Comparison of ENCODE assay signal across 8 mouse cellular contexts in the genomic region with DNA sequence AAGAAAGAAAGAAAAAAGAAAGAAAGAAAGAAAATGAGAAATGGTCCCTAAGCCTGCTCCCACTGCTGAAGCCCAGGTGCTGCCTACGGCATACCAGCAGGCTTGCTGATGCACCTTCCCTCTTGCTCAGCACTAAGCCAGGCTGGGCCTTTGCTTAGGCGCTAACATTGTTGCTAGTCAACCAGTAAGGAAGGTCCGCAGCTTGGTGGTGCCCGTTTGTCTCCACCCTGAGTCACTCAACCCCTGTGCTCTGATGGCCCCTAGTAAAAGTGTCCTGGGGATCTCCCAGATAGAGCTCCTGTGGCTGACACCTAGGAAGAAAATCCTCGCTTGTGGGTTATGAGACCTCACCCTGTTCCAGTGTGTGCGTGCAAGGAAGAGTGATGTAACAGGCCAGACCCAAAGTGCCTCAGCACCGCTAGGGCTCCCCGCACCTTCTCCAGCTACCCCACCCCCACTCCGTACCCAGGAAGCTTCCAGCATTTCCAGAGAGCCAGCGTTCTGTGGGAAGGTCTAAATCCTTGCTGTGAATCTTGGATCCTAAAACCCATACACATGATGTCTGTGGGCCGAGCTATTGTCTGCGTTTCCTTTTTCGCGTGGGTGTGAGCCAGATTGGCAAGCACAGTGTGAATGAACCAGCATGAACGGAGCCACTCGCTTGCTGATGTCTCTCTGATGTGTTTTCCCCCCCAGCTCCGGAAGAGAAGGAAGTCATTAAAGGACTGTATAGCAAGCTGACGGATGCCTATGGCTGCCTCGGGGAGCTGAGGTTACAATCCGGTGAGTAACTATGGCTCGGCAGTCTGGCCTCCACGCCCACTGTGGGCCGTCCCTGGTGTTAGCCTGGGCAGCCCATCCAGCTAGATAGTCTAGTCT. TPM values are rescaled to one million over a fixed set of nuclear protein-coding genes. Genes with fewer than 3 reads are reported as not detected.
DNase-seq lines count a peak whose midpoint lies in the region; ATAC-seq and TF ChIP-seq lines count a peak whose summit lies in the region.

No protein-coding gene starts in this region.

- H3K27me3 ChIP-seq in E14TG2a.4 (ENCODE audit: insufficient read depth, low read length), result no peaks in the 10 kb centered on the region; the same call in none of the 2 replicates
- H3K27me3 ChIP-seq in embryonic facial prominence, embryonic 14.5 days (replicated peaks; ENCODE audit: control insufficient read depth, insufficient read depth, low read length), result no peaks in the 10 kb centered on the region

- 0 out of 2 replicates have a peak overlapping the region, but pooled peaks have one; percentile 28 for H3K27ac ChIP-seq in embryonic facial prominence, embryonic 14.5 days (replicated peaks; ENCODE audit: low read depth, low read length)

- H3K4me1 ChIP-seq in E14TG2a.4 (replicated peaks; ENCODE audit: low read depth, low read length), result peaks cover 74% of the 10 kb centered on the region
- H3K4me1 ChIP-seq in embryonic facial prominence, embryonic 14.5 days (ENCODE audit: control insufficient read depth, insufficient read depth, low read length), result peaks cover 33% of the 10 kb centered on the region

- peak overlapping the region; percentile 69 for H3K4me3 ChIP-seq in E14TG2a.4 (replicated peaks; ENCODE audit: low read length)
- H3K4me3 ChIP-seq in embryonic facial prominence, embryonic 14.5 days (ENCODE audit: low read depth, low read length), result 0 out of 2 replicates have a peak overlapping the region, but pooled peaks have one; percentile 0

- 0 out of 2 replicates have a peak, but pooled peaks cover 5% of the 10 kb centered on the region for H3K36me3 ChIP-seq in E14TG2a.4 (ENCODE audit: insufficient read depth, low read length)
- no peaks in the 10 kb centered on the region for H3K36me3 ChIP-seq in embryonic facial prominence, embryonic 14.5 days (ENCODE audit: control insufficient read depth, insufficient read depth, low read length)

- H3K9me3 ChIP-seq in E14TG2a.4 (ENCODE audit: low read length), result no peaks in the 10 kb centered on the region
- H3K9me3 ChIP-seq in embryonic facial prominence, embryonic 14.5 days (ENCODE audit: control insufficient read depth, low read length), result no peaks in the 10 kb centered on the region

- ATAC-seq in embryonic facial prominence, embryonic 14.5 days (ENCODE audit: low read depth), result peak; percentile 62

- TF ChIP-seq CTCF in E14TG2a.4 (conservative IDR thresholded peaks at IDR 0.05; ENCODE audit: low read length), result no peak

- intact Hi-C loops in heart, postnatal 10 days (cut with DNase I), result no loop called here

- peak overlapping the region; percentile 44 for H3K4me2 ChIP-seq in embryonic facial prominence, embryonic 14.5 days (ENCODE audit: low read depth, low read length)

- DNase-seq in adrenal gland, adult 2 months, result peak; percentile 36
- no peak for DNase-seq in adrenal gland, postnatal 4 days (ENCODE audit: low spot score in 2 of 2)
- peak; percentile 63 for DNase-seq in embryonic facial prominence, embryonic 14.5 days (ENCODE audit: low spot score)
- DNase-seq in heart, postnatal 10 days, result peak; percentile 71 to 74
- peak; percentile 68 to 70 for DNase-seq in layer of hippocampus, postnatal 10 days (ENCODE audit: low spot score in 2 of 2)
- peak; percentile 79 for DNase-seq in lung, postnatal 10 days
- DNase-seq in spleen, postnatal 36 days (ENCODE audit: low spot score in 2 of 2), result peak; percentile 45 to 46

- WGBS in embryonic facial prominence, embryonic 14.5 days, result 31% methylated on average over 23 of the region's 23 CpGs

- H3K9ac ChIP-seq in embryonic facial prominence, embryonic 14.5 days (ENCODE audit: low read depth, low read length), result peak overlapping the region; percentile 30

RNA-seq across cellular contexts. Expression of gene Synj2, which starts 34.3 kb away (rescaled TPM):
- 10 to 100 TPM in 1 of 2 experiments, 1 to 10 TPM in 1; 9.7 to 18.3 TPM for total RNA-seq in adrenal gland, adult 2 months (2021)
- polyA plus RNA-seq in adrenal gland, adult 2 months (2012; rRNA removed), result 3.6 and 4.6 TPM in 2 replicates
- total RNA-seq in adrenal gland, postnatal 4 days (2021), result 10 to 100 TPM; 12.4 to 12.8 TPM
- polyA plus RNA-seq in embryonic facial prominence, embryonic 14.5 days (2014; fragmentation: Nextera tagmentation; extraction: Ambion mirVana), result 4.3 and 4.7 TPM in 2 replicates
- total RNA-seq in heart, postnatal 10 days (2021), result 10 to 100 TPM; 28.2 to 34.1 TPM
- total RNA-seq in layer of hippocampus, postnatal 10 days (2021), result 10 to 100 TPM; 37.9 to 38.9 TPM

Comparison
In these comparisons a context has a peak if more than half of its experiments do, and no peak if none do; other contexts are left out.
1. DNase-seq: peak in adrenal gland, adult 2 months (single experiment), embryonic facial prominence, embryonic 14.5 days (single experiment), heart, postnatal 10 days (2 of 2), layer of hippocampus, postnatal 10 days (2 of 2), lung, postnatal 10 days (single experiment) and spleen, postnatal 36 days (2 of 2); none in adrenal gland, postnatal 4 days (0 of 2).